Mouse (Mus musculus): ENCODE measurements around the gene Mlh1.

Gene Mlh1

GRCm38 (mm10) chr9:111271434-111272160, at the start of gene Mlh1, which contains the start of gene Epm2aip1:
Gene Mlh1 (minus strand): TSS chr9:111271791.
Gene Epm2aip1 (plus strand): TSS chr9:111271929.
- ChIA-PET CTCF (interaction anchor here (0.7 to 5.2 kb wide), 10 partner anchors 18 to 490 kb away, joined by 3 to 40 read pairs (median 6); no protein-coding TSS in a partner anchor), POLR2A (interaction anchor here (0.6 to 4.8 kb wide), 81 partner anchors 9 to 1383 kb away, joined by 3 to 60 read pairs (median 5); partner anchors contain the start of genes Trank1 (in 2 of the 4), Lrrc2 (in 1 of the 4), Nradd (in 1 of the 4) and Tdgf1 (in 1 of the 4))

GRCm38 (mm10) chr9:111320912-111321311, 49.3 kb upstream of the Mlh1 start:
- CTCF ChIA-PET: interaction anchor here in 2 of 4 experiments (1.0 to 1.3 kb wide), 2 partner anchors 31 kb away, joined by 3 to 4 read pairs; no protein-coding TSS in a partner anchor
- POLR2A ChIA-PET: interaction anchor here in 2 of 4 experiments (0.5 to 0.6 kb wide), 2 partner anchors 74 to 235 kb away, joined by 3 read pairs; no protein-coding TSS in a partner anchor

GRCm38 (mm10) chr9:111314219-111314618, 42.6 kb upstream of the Mlh1 start:
- CTCF ChIA-PET: interaction anchor here in 3 of 4 experiments (0.6 to 1.0 kb wide), 3 partner anchors 25 to 317 kb away, joined by 3 to 5 read pairs (median 3); no protein-coding TSS in a partner anchor
- POLR2A ChIA-PET: interaction anchor here in 1 of 4 experiments (1.3 kb wide), 1 partner anchor 17 kb away, joined by 3 read pairs; no protein-coding TSS in a partner anchor

- POLR2A ChIA-PET: interaction anchor here in 1 of 4 experiments (1.3 kb wide), 1 partner anchor 17 kb away, joined by 3 read pairs; no protein-coding TSS in a partner anchor
- CTCF ChIA-PET: interaction anchor here in 3 of 4 experiments (0.6 to 1.0 kb wide), 3 partner anchors 24 to 317 kb away, joined by 3 to 5 read pairs (median 3); no protein-coding TSS in a partner anchor
Measured at GRCm38 (mm10) chr9:111313793-111314192, 42.2 kb upstream of the Mlh1 start.

- POLR2A ChIA-PET: interaction anchor here in 3 of 4 experiments (0.7 to 1.8 kb wide), 4 partner anchors 12 to 41 kb away, joined by 3 to 4 read pairs (median 4); partner anchors contain the start of genes Epm2aip1 (in 1 of the 3) and Mlh1 (in 1 of the 3)
- CTCF ChIA-PET: interaction anchor here in 3 of 4 experiments (0.9 to 3.1 kb wide), 7 partner anchors 23 to 316 kb away, joined by 3 to 29 read pairs (median 8); no protein-coding TSS in a partner anchor
Measured at GRCm38 (mm10) chr9:111313299-111313698, 41.7 kb upstream of the Mlh1 start.

GRCm38 (mm10) chr9:111312442-111313141, 41.0 kb upstream of the Mlh1 start:
- ChIA-PET POLR2A (interaction anchor here (0.6 to 2.3 kb wide), 9 partner anchors 10 to 238 kb away, joined by 3 to 16 read pairs (median 4); partner anchors contain the start of genes Epm2aip1 (in 1 of the 4) and Mlh1 (in 1 of the 4)), CTCF (interaction anchor here (0.5 to 3.1 kb wide), 12 partner anchors 22 to 556 kb away, joined by 3 to 29 read pairs (median 6); no protein-coding TSS in a partner anchor)

DNA sequence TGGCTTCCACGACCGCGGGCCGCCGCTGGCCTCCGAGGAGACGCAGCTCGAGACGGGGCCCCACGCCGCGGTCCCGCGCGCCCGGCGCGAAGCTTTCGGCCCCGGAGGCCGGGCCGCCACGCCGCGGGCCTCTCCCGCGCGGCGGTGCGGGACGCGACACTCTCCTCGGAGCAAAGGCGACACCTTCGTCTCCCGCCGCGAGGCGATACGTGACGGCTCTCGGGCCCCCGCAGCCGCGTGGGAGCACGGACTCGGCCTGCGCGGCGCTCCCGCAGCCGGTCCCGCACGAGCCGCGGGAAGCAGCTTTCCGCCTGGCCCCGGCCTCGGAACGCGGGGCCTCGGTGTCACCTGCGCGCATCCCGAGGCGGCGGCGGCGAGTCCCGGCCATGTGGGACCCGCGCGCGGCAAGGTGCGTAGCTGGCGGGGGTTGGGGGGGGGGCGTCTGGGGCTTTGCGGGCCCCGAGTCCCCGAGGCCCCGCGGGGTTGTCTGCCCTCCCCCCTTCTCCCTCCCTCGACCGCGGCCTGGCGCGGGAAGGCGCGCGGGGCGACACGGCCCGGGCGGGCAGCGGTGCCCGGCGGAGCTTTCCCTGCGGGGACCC, 40.4 kb upstream of the Mlh1 start:
- CTCF ChIA-PET: interaction anchor here in 3 of 4 experiments (0.5 to 3.1 kb wide), 11 partner anchors 22 to 556 kb away, joined by 3 to 29 read pairs (median 4); no protein-coding TSS in a partner anchor
- POLR2A ChIA-PET: interaction anchor here in 3 of 4 experiments (0.6 to 2.3 kb wide), 13 partner anchors 9 to 237 kb away, joined by 3 to 16 read pairs (median 4); partner anchors contain the start of genes Epm2aip1 (in 2 of the 3), Mlh1 (in 2 of the 3) and Dclk3 (in 1 of the 3)

DNA sequence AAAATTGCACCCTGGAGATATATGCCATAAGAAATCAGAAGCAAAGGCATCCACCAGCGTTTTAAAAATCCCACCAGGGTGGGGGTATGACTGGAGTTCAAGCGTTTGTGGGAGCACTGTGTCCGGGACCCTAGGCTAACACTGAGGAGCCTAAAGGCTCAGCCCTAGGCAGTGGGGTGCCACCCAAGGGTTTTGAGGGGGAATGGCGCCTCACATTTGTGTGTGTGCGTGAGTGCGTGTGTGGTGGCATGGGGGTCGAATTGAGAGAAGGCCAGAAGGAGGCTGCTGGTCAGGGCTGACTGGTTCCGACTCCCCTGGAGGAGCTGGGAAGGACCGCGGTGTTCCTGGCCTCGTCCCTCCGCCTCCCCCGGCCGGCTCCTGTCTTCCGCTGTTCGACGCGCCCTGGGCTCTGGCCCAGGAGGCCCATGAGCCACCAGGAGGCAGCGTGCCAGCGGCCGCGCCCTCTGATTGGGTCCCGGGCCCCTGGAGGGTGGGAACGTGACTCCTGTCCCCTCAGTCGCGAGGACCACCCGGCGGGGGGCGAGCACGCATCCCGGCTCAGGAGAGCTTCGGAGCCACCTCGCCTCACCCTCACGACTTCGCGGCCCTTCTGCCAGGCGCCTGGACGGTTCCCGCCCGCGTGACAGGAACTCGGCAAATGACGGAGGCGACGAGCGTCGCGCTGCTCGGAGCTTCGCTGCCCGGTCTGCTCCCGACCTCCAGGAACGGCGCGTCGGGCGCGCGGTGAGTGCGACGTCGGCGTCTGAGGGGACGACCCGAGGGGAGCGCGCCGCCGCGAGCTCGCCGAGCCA, 39.6 kb upstream of the Mlh1 start, which contains the start of gene Trank1:
Trank1 (plus strand) TSS at position 709 of the 812 bp plus-strand sequence.
- POLR2A ChIA-PET: interaction anchor here (0.6 to 2.3 kb wide), 12 partner anchors 9 to 446 kb away, joined by 3 to 16 read pairs (median 4); partner anchors contain the start of genes Epm2aip1 (in 2 of the 4), Mlh1 (in 2 of the 4) and Dclk3 (in 1 of the 4)
- CTCF ChIA-PET: interaction anchor here (0.7 to 3.1 kb wide), 9 partner anchors 21 to 314 kb away, joined by 3 to 29 read pairs (median 7); no protein-coding TSS in a partner anchor

GRCm38 (mm10) chr9:111306142-111306541, 34.6 kb upstream of the Mlh1 start:
- POLR2A ChIA-PET: no interaction called here

DNA sequence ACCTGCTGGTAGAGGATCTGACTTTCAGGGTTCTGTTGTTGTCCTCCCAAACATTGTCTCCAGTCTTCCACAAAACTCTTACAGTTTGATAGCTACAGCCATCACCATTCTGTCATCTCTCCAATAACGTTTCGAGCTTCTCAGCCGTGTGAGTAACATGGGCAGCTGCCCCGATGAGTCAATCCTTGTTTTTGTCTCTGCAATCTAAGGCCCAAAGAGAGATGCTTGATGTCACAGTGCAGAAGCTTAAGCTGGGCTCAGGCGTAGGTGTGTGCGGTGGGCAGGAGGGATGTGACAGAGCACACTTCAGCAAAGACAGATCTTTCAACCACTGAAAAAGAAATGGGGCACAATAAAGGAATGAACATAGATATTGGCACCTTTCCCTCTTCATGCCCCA, 32.4 kb upstream of the Mlh1 start:
- ChIA-PET CTCF (interaction anchor here in 3 of 4 experiments (0.7 to 1.6 kb wide), 3 partner anchors 14 to 413 kb away, joined by 8 to 12 read pairs (median 11); no protein-coding TSS in a partner anchor), POLR2A (interaction anchor here in 1 of 4 experiments (0.6 to 1.8 kb wide), 2 partner anchors 14 to 273 kb away, joined by 6 to 8 read pairs; no protein-coding TSS in a partner anchor)

More at GRCm38 (mm10) chr9:111306142-111306541, 34.6 kb upstream of the Mlh1 start:
- CTCF ChIA-PET: interaction anchor here in 2 of 4 experiments (1.0 to 1.1 kb wide), 3 partner anchors 16 to 213 kb away, joined by 3 to 6 read pairs (median 4); no protein-coding TSS in a partner anchor

DNA sequence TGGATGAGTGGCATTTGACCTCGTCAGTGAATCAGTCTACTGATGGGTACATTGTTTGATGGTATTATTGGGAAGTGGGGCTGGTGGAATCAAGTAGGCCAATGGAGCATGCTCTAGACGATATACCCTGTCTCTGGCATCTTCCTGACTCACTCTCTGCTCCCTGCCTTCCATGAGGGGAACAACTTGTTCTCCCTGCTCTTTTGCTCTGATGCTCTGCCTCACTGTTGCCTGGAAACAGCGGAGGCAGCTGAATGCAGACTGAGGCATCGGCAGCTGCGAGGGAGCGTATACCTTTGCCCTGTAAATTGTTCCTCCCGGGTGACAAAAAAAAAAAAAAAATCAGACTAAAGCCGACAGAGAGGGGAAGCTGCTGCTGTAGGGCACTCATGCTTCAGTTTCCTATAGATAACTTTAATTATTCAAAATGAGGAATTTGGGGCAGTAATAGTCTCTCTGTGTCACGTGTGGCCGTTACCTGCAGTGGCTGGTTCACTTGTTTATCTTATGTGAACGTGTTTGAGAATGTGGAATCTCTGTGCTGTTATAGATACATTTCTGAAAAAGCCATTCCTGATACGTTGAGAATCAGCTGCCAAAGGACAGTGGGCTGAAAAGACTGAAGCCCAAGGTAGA, 30.7 kb upstream of the Mlh1 start:
- ChIA-PET CTCF (interaction anchor here in 3 of 4 experiments (0.6 to 2.9 kb wide), 4 partner anchors 12 to 520 kb away, joined by 3 to 21 read pairs (median 10); no protein-coding TSS in a partner anchor), POLR2A (interaction anchor here in 1 of 4 experiments (1.2 kb wide), 2 partner anchors 10 to 13 kb away, joined by 3 read pairs; partner anchors contain the start of gene Trank1)

- POLR2A ChIA-PET: interaction anchor here in 1 of 4 experiments (0.7 kb wide), 1 partner anchor 33 kb away, joined by 4 read pairs; no protein-coding TSS in a partner anchor
- CTCF ChIA-PET: interaction anchor here in 2 of 4 experiments (1.8 to 3.4 kb wide), 2 partner anchors 9 kb away, joined by 6 to 19 read pairs; no protein-coding TSS in a partner anchor
Measured at GRCm38 (mm10) chr9:111298606-111299005, 27.0 kb upstream of the Mlh1 start.

- ChIA-PET POLR2A (interaction anchor here in 1 of 4 experiments (1.1 kb wide), 1 partner anchor 18 kb away, joined by 3 read pairs; no protein-coding TSS in a partner anchor), CTCF (no interaction called here)
Measured at GRCm38 (mm10) chr9:111296433-111296832, 24.8 kb upstream of the Mlh1 start.

GRCm38 (mm10) chr9:111295323-111295722, 23.7 kb upstream of the Mlh1 start:
- CTCF ChIA-PET: no interaction called here
- POLR2A ChIA-PET: interaction anchor here in 1 of 4 experiments (0.7 kb wide), 1 partner anchor 358 kb away, joined by 3 read pairs; no protein-coding TSS in a partner anchor

DNA sequence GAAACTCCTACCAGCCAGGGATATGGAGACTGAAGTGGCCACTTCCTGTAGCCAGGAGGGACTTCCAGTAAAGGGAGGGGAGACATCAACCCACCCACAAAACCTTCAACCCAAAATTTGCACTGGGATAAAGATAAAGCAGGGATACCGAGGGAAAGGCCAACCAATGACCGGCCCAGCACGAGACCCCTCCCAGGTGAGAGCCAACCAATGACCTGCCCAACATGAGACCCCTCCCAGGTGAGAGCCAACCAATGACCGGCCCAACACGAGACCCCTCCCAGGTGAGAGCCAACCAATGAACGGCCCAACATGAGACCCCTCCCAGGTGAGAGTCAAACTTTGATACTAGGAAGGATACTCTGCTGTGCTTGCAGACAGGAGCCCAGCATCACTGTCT, 23.3 kb upstream of the Mlh1 start:
- POLR2A ChIA-PET: interaction anchor here in 1 of 4 experiments (0.7 kb wide), 1 partner anchor 358 kb away, joined by 3 read pairs; no protein-coding TSS in a partner anchor
- CTCF ChIA-PET: interaction anchor here in 1 of 4 experiments (0.6 kb wide), 1 partner anchor 59 kb away, joined by 3 read pairs; no protein-coding TSS in a partner anchor

- POLR2A ChIA-PET: no interaction called here
- CTCF ChIA-PET: no interaction called here
Measured at GRCm38 (mm10) chr9:111293234-111293633, 21.6 kb upstream of the Mlh1 start.
